Mouse (Mus musculus): ENCODE data around the gene Patl2. TPM values are rescaled to one million over a fixed set of nuclear protein-coding genes. Genes with fewer than 3 reads are reported as not detected.
A peak's percentile ranks its signal among the peaks of the same experiment; 100 is the strongest.

Patl2 gene
- polyA plus RNA-seq, 1 experiment from 2014 or later: not detected

DNA sequence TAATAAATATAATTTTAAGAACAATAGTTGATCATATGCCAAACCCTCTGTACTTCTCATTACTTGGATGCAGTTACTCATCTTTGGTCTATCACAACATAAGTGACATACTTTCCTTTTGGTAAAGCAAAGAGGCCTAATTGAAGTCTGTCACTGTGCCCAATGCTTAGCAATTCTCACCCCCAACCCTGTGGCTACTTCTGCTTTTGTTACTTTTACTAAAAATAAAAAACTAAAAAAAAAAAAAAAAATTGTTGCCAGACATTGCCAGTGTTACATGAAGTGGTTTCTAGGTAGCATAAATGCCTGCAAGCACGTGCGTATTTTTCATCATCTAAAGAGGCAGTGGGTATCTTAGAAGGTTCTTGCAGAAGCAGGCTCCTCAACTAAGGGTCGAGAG, 33.1 kb downstream of the Patl2 start:
- H3K9ac ChIP-seq: no peak overlapping the region
- no peak overlapping the region for H3K4me2 ChIP-seq
- H3K4me1 ChIP-seq: peaks cover 16% of the 10 kb centered on the region
- no peak overlapping the region for H3K4me3 ChIP-seq
- ATAC-seq (ENCODE audit: insufficient number of reproducible peaks, insufficient read depth, low FRiP score, low TSS enrichment, low read depth): no peak
- H3K36me3 ChIP-seq: peaks cover 28% of the 10 kb centered on the region
- 85% methylated on average over 3 of the region's 3 CpGs for WGBS
- H3K9me3 ChIP-seq: no peaks in the 10 kb centered on the region
- no peaks in the 10 kb centered on the region for H3K27me3 ChIP-seq
- H3K27ac ChIP-seq: no peak overlapping the region

- H3K4me3 ChIP-seq: no peak overlapping the region
- no peak overlapping the region for H3K9ac ChIP-seq
- H3K4me1 ChIP-seq: peaks cover 19% of the 10 kb centered on the region
- no peaks in the 10 kb centered on the region for H3K27me3 ChIP-seq
- H3K9me3 ChIP-seq: no peaks in the 10 kb centered on the region
- WGBS: 94% methylated on average over 1 of the region's 1 CpGs
- no peak overlapping the region for H3K27ac ChIP-seq
- no peak overlapping the region for H3K4me2 ChIP-seq
- peaks cover 28% of the 10 kb centered on the region for H3K36me3 ChIP-seq
- no peak for ATAC-seq (ENCODE audit: insufficient number of reproducible peaks, insufficient read depth, low FRiP score, low TSS enrichment, low read depth)
These were observed 34.8 kb downstream of the Patl2 start for GRCm38 (mm10) chr2:122151221-122151620.

DNA sequence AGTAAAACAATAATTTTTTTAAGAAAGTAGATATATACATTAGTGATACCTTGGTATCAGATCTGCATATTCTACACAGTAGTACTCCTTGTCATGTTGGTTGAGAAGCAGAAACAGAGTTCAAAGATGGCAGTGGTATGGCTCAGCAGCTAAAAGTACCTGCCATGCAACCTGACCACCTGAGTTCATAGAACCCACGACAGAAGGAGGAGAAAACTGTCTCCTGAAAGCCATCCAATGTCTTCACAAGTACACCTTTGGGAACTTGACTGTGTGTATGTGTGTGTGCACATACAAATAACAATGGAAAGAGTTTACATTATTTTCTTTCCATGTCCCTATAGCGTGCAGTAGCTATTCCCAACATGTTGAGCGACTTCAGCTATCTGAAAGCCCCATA, 36.3 kb downstream of the Patl2 start:
- 84% methylated on average over 3 of the region's 3 CpGs for WGBS

GRCm38 (mm10) chr2:122149316-122149715, 36.7 kb downstream of the Patl2 start:
- peak overlapping the region; percentile 61 for H3K4me2 ChIP-seq
- no peak overlapping the region for H3K27ac ChIP-seq
- ATAC-seq (ENCODE audit: insufficient number of reproducible peaks, insufficient read depth, low FRiP score, low TSS enrichment, low read depth): no peak
- peak overlapping the region; percentile 74; the same call in 1 of the 2 replicates for H3K4me3 ChIP-seq
- peaks cover 19% of the 10 kb centered on the region for H3K4me1 ChIP-seq
- H3K9me3 ChIP-seq: no peaks in the 10 kb centered on the region
- no peak overlapping the region for H3K9ac ChIP-seq
- peaks cover 17% of the 10 kb centered on the region for H3K36me3 ChIP-seq
- 88% methylated on average over 6 of the region's 6 CpGs for WGBS
- H3K27me3 ChIP-seq: no peaks in the 10 kb centered on the region

More for the DNA sequence above, 36.3 kb downstream of the Patl2 start:
- no peak for ATAC-seq (ENCODE audit: insufficient number of reproducible peaks, insufficient read depth, low FRiP score, low TSS enrichment, low read depth)
- H3K36me3 ChIP-seq: peaks cover 20% of the 10 kb centered on the region
- H3K27me3 ChIP-seq: no peaks in the 10 kb centered on the region
- no peak overlapping the region for H3K4me2 ChIP-seq
- no peak overlapping the region for H3K27ac ChIP-seq
- no peaks in the 10 kb centered on the region for H3K9me3 ChIP-seq
- no peak overlapping the region for H3K9ac ChIP-seq
- H3K4me1 ChIP-seq: peaks cover 19% of the 10 kb centered on the region
- no peak overlapping the region for H3K4me3 ChIP-seq

DNA sequence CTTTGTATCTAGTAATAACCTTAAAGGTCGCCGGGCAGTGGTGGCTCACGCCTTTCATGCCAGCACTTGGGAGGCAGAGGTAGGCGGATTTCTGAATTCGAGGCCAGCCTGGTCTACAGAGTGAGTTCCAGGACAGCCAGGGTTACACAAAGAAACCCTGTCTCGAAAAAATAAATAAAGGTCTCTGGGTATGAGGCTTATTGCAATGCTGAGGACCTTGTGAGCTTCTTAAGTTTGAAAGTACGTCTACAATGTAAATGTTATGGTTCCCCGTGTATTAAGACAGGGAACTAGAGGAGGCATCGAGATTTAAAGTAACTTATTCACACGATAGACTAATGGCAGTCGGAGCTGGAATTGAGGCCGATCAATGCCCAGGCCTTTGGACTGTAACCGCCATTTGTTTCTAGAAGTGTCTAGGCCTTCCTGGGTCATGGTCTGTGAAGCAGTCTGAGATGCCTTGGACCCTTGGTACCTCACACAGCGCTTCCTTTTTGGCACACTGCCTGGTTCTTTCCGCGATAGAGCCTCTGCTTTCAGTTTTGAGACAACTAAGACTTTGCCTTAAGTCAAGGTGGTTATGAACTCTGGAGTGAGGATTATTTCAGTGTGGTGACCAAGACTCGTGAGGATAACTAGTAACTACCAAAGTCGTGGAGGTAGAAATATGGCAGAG, 37.6 kb downstream of the Patl2 start:
- peak overlapping the region; percentile 74 for H3K4me3 ChIP-seq
- 30% methylated on average over 18 of the region's 18 CpGs for WGBS
- H3K9me3 ChIP-seq: no peaks in the 10 kb centered on the region
- H3K4me2 ChIP-seq: peak overlapping the region; percentile 61
- H3K9ac ChIP-seq: peak overlapping the region; percentile 83
- H3K36me3 ChIP-seq: peaks cover 16% of the 10 kb centered on the region; the same call in 1 of the 2 replicates
- H3K27me3 ChIP-seq: no peaks in the 10 kb centered on the region
- no peak for ATAC-seq (ENCODE audit: insufficient number of reproducible peaks, insufficient read depth, low FRiP score, low TSS enrichment, low read depth)
- peak overlapping the region; percentile 88; the same call in 1 of the 2 replicates for H3K27ac ChIP-seq
- peaks cover 19% of the 10 kb centered on the region for H3K4me1 ChIP-seq

- peaks cover 19% of the 10 kb centered on the region for H3K4me1 ChIP-seq
- peak; percentile 90 for ATAC-seq (ENCODE audit: insufficient number of reproducible peaks, insufficient read depth, low FRiP score, low TSS enrichment, low read depth)
- peak within 1 kb of the TSS; percentile 61 for H3K4me2 ChIP-seq
- 0% methylated on average over 40 of the region's 40 CpGs for WGBS
- peak within 1 kb of the TSS; percentile 74 for H3K4me3 ChIP-seq
- H3K9me3 ChIP-seq: no peaks in the 10 kb centered on the region
- H3K36me3 ChIP-seq: peaks cover 13% of the 10 kb centered on the region; the same call in 1 of the 2 replicates
- no peaks in the 10 kb centered on the region for H3K27me3 ChIP-seq
- peak within 1 kb of the TSS; percentile 83 for H3K9ac ChIP-seq
- H3K27ac ChIP-seq: peak within 1 kb of the TSS; percentile 88
These were observed 38.3 kb downstream of the Patl2 start, which contains the start of gene B2m for GRCm38 (mm10) chr2:122147508-122148241. Gene B2m, plus strand, starts transcription at chr2:122147686.

- peaks cover 9% of the 10 kb centered on the region; the same call in 1 of the 2 replicates for H3K36me3 ChIP-seq
- 78% methylated on average over 6 of the region's 6 CpGs for WGBS
These were observed 39.3 kb downstream of the Patl2 start for GRCm38 (mm10) chr2:122146687-122147086.

DNA sequence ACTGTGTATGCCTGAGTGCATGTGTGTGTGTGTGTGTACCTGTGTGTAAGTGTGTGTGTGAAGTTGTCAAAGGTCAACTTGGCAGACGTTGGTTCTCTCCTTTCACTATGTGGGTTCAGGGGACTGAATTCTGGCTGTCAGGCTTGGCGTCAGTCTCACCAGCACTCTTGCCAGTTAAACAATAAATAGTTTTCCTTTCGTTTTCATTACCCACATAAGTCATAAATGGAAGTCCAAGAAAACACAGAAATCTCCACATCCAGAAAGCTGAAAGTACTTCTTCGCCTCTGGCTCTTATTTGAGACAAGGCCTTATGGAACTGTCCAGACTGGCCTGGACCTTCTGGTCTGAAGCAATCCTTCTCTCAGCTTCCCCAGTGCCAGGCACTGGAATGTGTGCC, 40.2 kb downstream of the Patl2 start:
- 70% methylated on average over 4 of the region's 4 CpGs for WGBS
- no peak overlapping the region for H3K4me3 ChIP-seq
- H3K9me3 ChIP-seq: no peaks in the 10 kb centered on the region
- H3K4me1 ChIP-seq: peaks cover 19% of the 10 kb centered on the region
- H3K4me2 ChIP-seq: no peak overlapping the region
- H3K27ac ChIP-seq: no peak overlapping the region
- H3K36me3 ChIP-seq: no peaks in the 10 kb centered on the region
- ATAC-seq (ENCODE audit: insufficient number of reproducible peaks, insufficient read depth, low FRiP score, low TSS enrichment, low read depth): no peak
- H3K9ac ChIP-seq: no peak overlapping the region
- H3K27me3 ChIP-seq: no peaks in the 10 kb centered on the region

More at GRCm38 (mm10) chr2:122146687-122147086, 39.3 kb downstream of the Patl2 start:
- H3K27ac ChIP-seq: no peak overlapping the region
- H3K27me3 ChIP-seq: no peaks in the 10 kb centered on the region
- H3K9ac ChIP-seq: 0 out of 2 replicates have a peak overlapping the region, but pooled peaks have one; percentile 37
- H3K4me1 ChIP-seq: peaks cover 19% of the 10 kb centered on the region
- H3K4me3 ChIP-seq: no peak overlapping the region
- no peak overlapping the region for H3K4me2 ChIP-seq
- no peak for ATAC-seq (ENCODE audit: insufficient number of reproducible peaks, insufficient read depth, low FRiP score, low TSS enrichment, low read depth)
- no peaks in the 10 kb centered on the region for H3K9me3 ChIP-seq

GRCm38 (mm10) chr2:122143111-122143510, 42.9 kb downstream of the Patl2 start:
- WGBS: 87% methylated on average over 3 of the region's 3 CpGs
- ATAC-seq (ENCODE audit: insufficient number of reproducible peaks, insufficient read depth, low FRiP score, low TSS enrichment, low read depth): no peak
- H3K4me2 ChIP-seq: no peak overlapping the region
- H3K36me3 ChIP-seq: no peaks in the 10 kb centered on the region
- H3K4me1 ChIP-seq: peaks cover 3% of the 10 kb centered on the region
- no peak overlapping the region for H3K27ac ChIP-seq
- no peak overlapping the region for H3K9ac ChIP-seq
- no peaks in the 10 kb centered on the region for H3K27me3 ChIP-seq
- H3K9me3 ChIP-seq: no peaks in the 10 kb centered on the region
- H3K4me3 ChIP-seq: no peak overlapping the region

DNA sequence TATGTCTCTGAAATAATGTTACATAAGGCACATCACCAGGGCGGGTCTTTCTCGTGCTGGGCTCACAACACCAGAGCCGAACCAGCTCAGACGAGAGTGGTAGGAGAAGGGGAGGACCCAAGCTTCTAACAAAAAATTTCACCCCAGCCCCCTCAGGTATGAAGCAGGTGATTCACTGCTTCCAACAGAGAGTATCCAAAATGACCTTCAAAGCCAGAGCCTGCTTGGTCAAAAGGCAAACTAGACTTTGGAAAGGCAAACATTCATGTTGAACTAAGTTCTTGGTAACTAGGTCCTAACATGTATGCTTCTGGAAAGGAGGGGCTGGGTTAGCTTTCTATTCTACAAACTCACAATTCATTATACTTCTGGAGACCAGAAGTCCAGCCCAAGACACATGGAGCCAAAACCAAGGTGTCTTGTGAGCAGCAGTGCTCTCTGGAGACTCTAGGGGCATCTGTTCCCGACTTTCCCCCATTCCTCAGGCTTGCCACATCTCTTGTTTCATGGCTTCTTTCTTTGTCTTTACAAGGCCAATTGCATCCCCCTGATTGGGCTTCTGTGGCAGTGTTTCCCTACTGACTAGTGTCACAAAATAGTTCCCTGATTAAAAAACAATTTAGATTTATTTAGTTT, 44.5 kb downstream of the Patl2 start:
- Histone ChIP-seq H3K4me1 (no peaks in the 10 kb centered on the region), H3K4me3 (no peak overlapping the region), H3K27me3 (no peaks in the 10 kb centered on the region), H3K9ac (no peak overlapping the region), H3K36me3 (no peaks in the 10 kb centered on the region), H3K27ac (no peak overlapping the region), H3K9me3 (no peaks in the 10 kb centered on the region), H3K4me2 (no peak overlapping the region)
- WGBS: 75% methylated on average over 5 of the region's 5 CpGs
- ATAC-seq (ENCODE audit: insufficient number of reproducible peaks, insufficient read depth, low FRiP score, low TSS enrichment, low read depth): no peak

DNA sequence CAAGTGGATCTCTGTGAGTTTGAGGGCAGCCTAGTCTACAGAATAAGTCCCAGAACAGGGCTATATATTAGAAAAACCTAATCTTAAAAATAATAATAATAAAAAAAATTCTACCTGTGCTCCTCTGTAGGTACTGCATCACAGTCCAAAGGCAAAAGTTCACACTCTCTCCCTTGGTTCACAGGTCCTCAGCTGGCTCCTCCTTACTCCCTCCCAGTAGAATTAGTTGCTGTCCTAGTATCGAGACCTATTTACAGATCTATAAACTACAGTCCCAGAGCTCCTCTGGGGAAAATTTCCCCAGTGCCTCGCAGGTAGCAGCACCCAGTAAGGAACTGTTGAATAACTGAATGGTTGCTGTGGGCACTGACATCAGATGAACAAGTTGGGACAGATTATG, 45.2 kb downstream of the Patl2 start:
- Histone ChIP-seq H3K36me3 (no peaks in the 10 kb centered on the region), H3K4me1 (no peaks in the 10 kb centered on the region), H3K4me2 (no peak overlapping the region), H3K27ac (no peak overlapping the region), H3K4me3 (no peak overlapping the region), H3K9ac (no peak overlapping the region), H3K9me3 (no peaks in the 10 kb centered on the region), H3K27me3 (no peaks in the 10 kb centered on the region)
- WGBS: 77% methylated on average over 2 of the region's 2 CpGs
- no peak for ATAC-seq (ENCODE audit: insufficient number of reproducible peaks, insufficient read depth, low FRiP score, low TSS enrichment, low read depth)
